Mouse (Mus musculus) gastrocnemius, adult 8-10 months (tissue): ENCODE measurements around the gene Cryz. TPM values are rescaled to one million over a fixed set of nuclear protein-coding genes. Genes with fewer than 3 reads are reported as not detected.
"Not testable (repeated sequence)": the region's sequence is repeated elsewhere in the genome, so short reads cannot be mapped to it uniquely, and the experiment has no call there.

ENCODE experiments used
- DNase-seq, 2 experiments: peaks; one replicate each; pipeline ENCODE4 v3.0.0; 2022; ENCODE audit warnings: low spot score in 2 of 2
- total RNA-seq, 4 experiments: library from RNA; stranded (reverse); gene quantifications; 2 replicates each; pipeline ENCODE4 v1.2.4; 2022

Gene Cryz
- total RNA-seq, 4 experiments from 2014 or later, result 12.6 to 14.9 (median 14.3) TPM

DNA sequence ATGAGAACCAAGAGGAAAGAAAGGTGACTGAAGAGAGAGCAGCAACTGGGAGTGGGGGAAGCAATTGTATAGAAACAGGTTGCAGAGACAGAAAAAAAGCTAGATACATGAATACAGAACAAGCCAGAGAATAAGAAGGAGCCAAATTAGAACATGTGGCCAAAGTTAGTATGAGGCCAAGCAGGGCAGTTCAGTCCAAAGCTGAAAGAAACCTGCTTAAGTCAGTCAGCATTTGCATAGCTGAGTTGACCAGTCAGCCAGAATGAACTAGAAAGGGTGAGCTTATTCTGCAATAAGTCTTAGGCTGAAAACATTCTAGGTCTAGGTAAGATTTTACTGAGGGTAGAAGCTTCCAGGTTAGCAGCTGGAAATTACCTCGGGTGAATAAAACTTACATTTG lies 11.4 kb downstream of the Cryz start:
- DNase-seq, result no peak

- DNase-seq, result no peak
Measured at GRCm38 (mm10) chr3:154611888-154612287, 15.4 kb downstream of the Cryz start.

DNA sequence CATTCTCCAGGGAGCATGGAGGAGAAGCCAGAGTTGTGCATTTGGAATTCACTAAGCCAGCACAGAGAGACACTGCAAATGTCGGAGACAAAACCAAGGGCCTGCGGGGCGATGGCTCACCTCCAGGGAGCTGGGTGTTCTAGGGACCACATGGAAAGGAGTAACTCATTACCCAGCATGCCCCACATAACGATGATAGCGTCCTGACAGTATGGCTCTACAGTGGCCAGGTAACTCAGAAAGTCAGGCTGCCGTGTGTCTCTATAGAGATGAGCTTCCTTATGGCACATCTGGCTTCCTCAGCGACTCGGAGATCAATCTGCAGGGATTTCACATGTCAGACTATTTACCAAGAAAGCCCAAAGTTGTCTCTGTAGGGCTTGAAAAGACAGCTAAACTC lies 18.3 kb downstream of the Cryz start:
- no peak for DNase-seq

DNA sequence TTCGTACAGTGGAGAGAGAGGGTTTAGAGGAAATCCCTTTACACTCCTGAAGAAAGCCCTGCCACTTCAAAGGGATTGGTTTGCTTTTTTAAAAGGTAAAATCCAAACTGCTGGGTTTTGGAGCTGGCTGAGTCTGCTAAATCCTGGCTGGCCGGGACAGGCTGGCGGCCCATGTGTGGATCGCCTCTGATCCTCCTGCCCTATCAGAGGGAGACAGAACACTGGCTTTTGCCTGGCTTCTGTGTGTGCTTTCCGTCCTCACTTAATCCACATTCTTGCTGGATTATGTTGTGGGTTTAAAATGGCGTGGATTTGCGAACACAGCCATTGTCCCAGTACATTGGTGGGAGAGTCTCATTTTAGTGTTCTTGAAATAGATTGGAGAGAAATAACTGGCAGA lies 18.8 kb downstream of the Cryz start:
- no peak for DNase-seq

DNA sequence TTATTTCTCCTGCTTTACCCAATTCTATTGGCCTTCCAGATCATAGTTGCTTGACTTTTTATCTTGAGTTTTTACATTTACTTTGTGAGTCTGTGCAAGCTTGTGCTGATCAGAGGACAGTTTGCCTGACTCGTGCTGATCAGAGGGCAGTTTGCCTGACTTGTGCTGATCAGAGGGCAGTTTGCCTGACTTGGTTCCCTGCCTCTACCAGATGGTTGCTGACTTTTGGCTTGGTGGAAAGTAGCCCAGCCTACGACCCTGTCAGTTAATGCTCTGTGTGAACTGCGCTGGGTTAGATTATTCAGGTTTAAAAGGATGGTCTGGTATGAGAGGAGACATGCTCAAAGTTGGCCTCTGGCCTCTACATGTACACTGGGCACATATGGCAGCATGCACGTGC lies 19.6 kb downstream of the Cryz start:
- DNase-seq, result no peak

DNA sequence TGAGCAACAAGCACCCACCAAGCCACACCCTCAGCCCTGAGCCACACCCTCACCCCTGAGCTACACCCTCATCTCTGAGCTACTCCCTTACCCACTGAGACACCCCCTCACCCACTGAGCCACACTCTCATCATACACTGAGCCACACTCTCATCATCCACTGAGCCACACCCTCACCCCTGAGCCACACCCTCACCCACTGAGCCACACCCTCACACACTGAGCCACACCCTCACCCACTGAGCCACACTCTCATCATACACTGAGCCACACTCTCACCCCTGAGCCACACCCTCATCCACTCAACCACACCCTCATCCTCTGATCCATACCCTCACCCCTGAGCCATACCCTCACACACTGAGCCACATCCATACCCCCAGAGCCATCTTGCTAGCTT lies 31.8 kb downstream of the Cryz start:
- DNase-seq, result no peak

DNA sequence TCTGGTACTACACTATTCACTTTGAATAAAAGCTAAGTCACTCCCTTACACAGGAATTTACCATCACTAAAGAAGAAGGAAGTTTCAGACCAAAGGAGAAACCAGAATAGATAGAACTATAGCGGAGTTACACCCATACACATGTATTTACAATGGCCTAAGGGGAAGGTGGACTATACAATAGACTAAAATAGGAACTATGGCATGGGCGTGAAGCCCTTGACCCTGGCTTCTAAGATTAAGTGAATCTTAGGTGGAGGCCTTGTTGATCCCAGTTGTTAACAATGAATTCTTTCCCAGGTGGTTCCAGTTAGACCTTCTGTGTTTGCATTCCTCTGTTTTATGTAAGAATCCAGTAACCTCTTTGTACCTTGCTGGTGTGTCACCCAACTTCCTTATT lies 34.8 kb downstream of the Cryz start:
- DNase-seq, result not testable (repeated sequence)

DNA sequence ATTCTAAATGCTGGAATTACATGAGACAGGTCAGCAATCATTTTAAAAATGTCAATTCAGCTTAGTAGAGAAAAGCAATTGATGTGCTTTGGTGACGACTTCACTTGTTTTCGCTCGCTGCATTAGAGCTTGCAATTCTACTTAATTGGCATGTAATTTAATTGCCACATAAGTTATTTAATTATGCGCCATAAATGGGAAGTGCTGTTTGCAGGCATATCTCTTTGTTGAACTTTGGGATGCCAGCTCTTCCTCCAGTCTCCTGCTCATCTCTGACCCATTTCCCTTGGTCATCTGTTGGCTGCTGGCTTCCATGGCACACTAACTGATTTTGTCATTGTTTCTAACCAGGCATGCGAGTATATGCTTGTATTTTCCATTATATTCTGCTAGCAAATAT lies 36.6 kb downstream of the Cryz start:
- no peak for DNase-seq

DNA sequence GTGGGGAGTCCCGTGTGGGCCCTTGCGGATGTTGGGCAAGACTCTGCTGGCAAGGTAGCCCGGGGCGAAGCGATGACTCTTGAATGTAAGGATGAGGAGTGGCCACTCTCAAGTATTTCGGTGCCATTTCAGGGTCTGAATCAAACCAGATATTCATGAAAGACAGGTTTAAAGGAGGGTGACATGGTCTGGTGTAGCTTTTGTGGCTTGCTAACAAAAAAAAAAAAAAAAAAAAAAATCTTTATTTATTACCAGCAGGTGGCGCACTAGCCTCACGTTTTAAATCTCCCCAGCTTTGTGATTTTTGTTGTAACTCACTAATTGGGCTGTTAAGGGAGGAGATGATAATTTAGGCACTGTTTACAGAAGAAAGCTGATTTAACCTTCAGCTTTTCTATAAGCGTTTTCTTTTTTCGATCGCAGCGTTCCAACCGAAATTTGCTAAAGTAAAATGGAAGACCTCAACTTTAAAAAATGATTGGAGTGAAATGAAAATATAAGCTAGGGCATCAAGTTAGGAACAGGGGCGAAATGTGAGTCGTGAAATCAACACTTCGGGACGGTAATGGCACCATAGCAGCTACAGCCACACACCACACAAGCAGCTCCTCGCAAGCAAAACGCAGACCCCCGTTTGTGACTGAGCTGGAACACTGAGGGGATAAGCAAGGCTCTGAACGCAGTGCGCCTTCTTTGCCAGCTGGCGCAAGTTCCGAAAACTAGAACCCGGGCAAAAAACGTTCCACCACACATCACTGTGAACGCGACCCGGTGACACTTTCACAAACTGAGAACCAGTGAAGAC lies 50.3 kb downstream of the Cryz start:
- no peak for DNase-seq

- DNase-seq, result no peak
Measured at GRCm38 (mm10) chr3:154647443-154647780, 50.9 kb downstream of the Cryz start.

GRCm38 (mm10) chr3:154649411-154650285 lies 53.1 kb downstream of the Cryz start:
- DNase-seq, result no peak

DNA sequence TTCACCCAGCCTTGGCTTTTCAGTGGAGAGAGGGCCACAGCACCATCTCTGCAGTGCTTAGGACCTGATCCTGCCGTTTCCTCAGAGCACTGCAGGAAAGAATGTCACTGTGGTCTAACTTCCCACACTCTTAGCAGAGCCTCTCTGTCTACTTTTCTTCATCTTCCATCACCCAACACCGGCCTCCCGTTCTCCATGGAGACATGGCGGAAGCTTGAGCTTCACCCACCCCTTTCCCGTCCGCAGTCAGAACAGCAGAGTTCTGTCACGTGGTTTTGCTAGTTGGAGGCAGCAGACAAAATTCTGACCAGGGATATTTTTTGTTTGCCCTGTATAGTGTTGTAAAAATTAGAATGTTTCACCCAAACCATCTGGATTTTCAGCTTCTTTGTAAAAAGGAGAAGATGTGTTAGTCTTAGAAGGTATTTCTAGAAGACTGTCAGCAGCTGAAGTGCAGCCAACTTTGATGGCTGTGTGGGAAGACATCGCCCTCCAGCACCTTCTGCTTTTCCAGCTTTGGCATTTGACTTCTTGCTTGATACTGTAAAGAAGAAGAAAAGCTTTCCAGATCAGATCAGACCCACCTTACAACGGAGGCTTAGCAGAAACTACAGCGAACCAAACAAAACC lies 54.8 kb downstream of the Cryz start:
- DNase-seq, result no peak

GRCm38 (mm10) chr3:154652581-154653420 lies 56.3 kb downstream of the Cryz start:
- DNase-seq, result no peak

GRCm38 (mm10) chr3:154653454-154653853 lies 56.9 kb downstream of the Cryz start:
- no peak for DNase-seq

GRCm38 (mm10) chr3:154654284-154654683 lies 57.8 kb downstream of the Cryz start:
- no peak for DNase-seq

- DNase-seq, result no peak
Measured at GRCm38 (mm10) chr3:154654901-154655300, 58.4 kb downstream of the Cryz start.

DNA sequence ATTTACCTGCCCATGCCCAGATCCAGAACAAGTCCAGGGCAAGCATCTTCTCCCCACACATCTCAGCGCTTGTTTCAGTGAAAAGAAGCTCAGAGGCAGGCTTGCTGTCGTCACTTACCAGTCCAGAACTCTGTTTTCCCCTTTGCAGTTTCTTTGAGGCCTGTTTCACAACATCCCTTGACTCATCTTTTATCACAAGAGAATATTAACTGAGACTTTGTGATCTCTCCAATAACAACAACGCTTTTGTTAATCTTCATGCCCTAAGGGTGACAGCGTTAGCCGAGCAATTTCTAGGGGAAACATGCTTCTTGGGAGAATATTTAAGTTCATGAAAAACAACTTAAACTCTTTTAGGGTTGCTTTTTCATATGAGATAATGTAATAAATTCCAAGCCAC lies 59.2 kb downstream of the Cryz start:
- DNase-seq, result no peak

DNA sequence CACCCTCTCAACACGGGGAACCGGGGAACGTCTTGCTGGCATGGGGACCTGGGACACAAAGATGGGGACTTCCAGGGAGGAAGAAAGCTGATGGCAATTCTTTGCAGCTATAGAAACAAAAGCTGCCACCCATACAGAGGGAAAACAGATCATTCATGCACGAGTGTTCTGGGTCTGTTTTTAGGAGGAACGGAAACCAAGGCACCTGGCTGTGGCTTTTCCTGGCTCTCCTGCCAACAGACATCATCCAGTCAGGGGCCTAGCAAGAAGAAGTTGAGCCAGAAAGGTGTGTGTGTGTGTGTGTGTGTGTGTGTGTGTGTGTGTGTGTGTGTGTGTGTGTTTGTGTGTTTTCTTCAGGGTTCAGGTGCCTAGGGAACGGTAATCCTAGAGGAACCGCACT lies 67.0 kb downstream of the Cryz start, which contains the start of gene Erich3:
Erich3 (plus strand) TSS at position 315 of the 400 bp plus-strand sequence.
- DNase-seq, result no peak

DNA sequence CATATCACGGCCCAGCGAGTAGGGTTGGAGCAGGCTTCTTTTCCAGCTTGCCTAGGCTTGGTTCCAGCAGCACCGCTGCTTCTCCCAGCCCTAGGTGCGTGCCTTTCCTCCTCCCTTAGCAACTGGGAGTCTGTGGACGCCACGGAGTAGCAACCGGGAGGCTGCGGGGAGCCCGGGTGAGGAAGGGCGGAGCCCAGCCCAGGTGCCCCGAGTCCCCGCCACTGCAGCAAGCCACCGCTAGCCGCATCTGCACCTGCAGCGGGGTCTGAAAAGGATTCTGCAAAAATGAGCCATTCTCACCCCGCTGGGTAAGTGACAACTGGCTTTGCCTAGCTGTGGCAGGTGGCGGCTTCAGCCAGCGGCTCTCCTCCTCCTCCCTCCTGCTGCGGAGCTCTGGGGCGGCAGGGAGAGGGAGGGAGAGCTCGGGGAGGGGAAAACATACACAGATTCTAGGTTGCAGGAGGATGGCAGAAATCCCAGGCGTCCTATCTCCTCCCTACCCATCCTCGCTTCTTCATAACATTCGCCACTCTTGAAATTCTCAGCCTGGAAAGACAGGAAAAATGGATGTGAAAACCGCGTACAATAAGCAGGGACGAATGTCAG lies 67.6 kb downstream of the Cryz start:
- DNase-seq, result peak in 1 of 2 experiments; percentile 1

- DNase-seq, result no peak
Measured at GRCm38 (mm10) chr3:154664636-154665035, 68.1 kb downstream of the Cryz start.

GRCm38 (mm10) chr3:154668485-154668884 lies 72.0 kb downstream of the Cryz start:
- no peak for DNase-seq
